Mouse (Mus musculus): ENCODE results near the gene Calm2. TPM values are rescaled to one million over a fixed set of nuclear protein-coding genes. Genes with fewer than 3 reads are reported as not detected.
A peak's percentile ranks its signal among the peaks of the same experiment; 100 is the strongest.

Calm2 gene
- polyA plus RNA-seq, 1 experiment = 1,155 TPM

- TF ChIP-seq POLR2A (IDR thresholded peaks at IDR 0.05; ENCODE audit: low read depth, low read length) = no peak
- no peak for TF ChIP-seq CTCF (IDR thresholded peaks at IDR 0.05; ENCODE audit: borderline replicate concordance, insufficient read depth, low read length)
- H3K4me1 ChIP-seq (ENCODE audit: control insufficient read depth, insufficient read depth, low read length) = peaks cover 6% of the 10 kb centered on the region; the same call in 1 of the 2 replicates
- no peak overlapping the region for H3K27ac ChIP-seq (ENCODE audit: insufficient read depth, low read length)
- H3K4me3 ChIP-seq (ENCODE audit: insufficient read depth, low read length) = no peak overlapping the region
Observed at GRCm38 (mm10) chr17:87474501-87474795, 27.7 kb upstream of the Calm2 start.

GRCm38 (mm10) chr17:87473736-87474500 lies 27.2 kb upstream of the Calm2 start:
- H3K4me3 ChIP-seq (ENCODE audit: insufficient read depth, low read length) = peak overlapping the region; percentile 1; the same call in 1 of the 2 replicates
- H3K27ac ChIP-seq (ENCODE audit: insufficient read depth, low read length) = peak overlapping the region; percentile 32
- TF ChIP-seq POLR2A (IDR thresholded peaks at IDR 0.05; ENCODE audit: low read depth, low read length) (peak; percentile 64), CTCF (IDR thresholded peaks at IDR 0.05; ENCODE audit: borderline replicate concordance, insufficient read depth, low read length) (no peak)
- H3K4me1 ChIP-seq (ENCODE audit: control insufficient read depth, insufficient read depth, low read length) = peaks cover 6% of the 10 kb centered on the region; the same call in 1 of the 2 replicates

- H3K4me3 ChIP-seq (ENCODE audit: insufficient read depth, low read length) = peak overlapping the region; percentile 1; the same call in 1 of the 2 replicates
- H3K4me1 ChIP-seq (ENCODE audit: control insufficient read depth, insufficient read depth, low read length) = peaks cover 6% of the 10 kb centered on the region; the same call in 1 of the 2 replicates
- peak overlapping the region; percentile 32 for H3K27ac ChIP-seq (ENCODE audit: insufficient read depth, low read length)
- no peak; the same call in 1 of the 2 replicates for TF ChIP-seq POLR2A (IDR thresholded peaks at IDR 0.05; ENCODE audit: low read depth, low read length)
Observed at GRCm38 (mm10) chr17:87473441-87473735, 26.7 kb upstream of the Calm2 start.

GRCm38 (mm10) chr17:87472879-87473278 lies 26.1 kb upstream of the Calm2 start:
- Histone ChIP-seq H3K4me1 (ENCODE audit: control insufficient read depth, insufficient read depth, low read length) (peaks cover 6% of the 10 kb centered on the region; the same call in 1 of the 2 replicates), H3K27ac (ENCODE audit: insufficient read depth, low read length) (peak overlapping the region; percentile 32), H3K4me3 (ENCODE audit: insufficient read depth, low read length) (peak overlapping the region; percentile 1; the same call in 1 of the 2 replicates)
- TF ChIP-seq CTCF (IDR thresholded peaks at IDR 0.05; ENCODE audit: borderline replicate concordance, insufficient read depth, low read length) (no peak), POLR2A (IDR thresholded peaks at IDR 0.05; ENCODE audit: low read depth, low read length) (no peak)

- H3K4me1 ChIP-seq (ENCODE audit: control insufficient read depth, insufficient read depth, low read length) = peaks cover 6% of the 10 kb centered on the region; the same call in 1 of the 2 replicates
- no peak overlapping the region for H3K27ac ChIP-seq (ENCODE audit: insufficient read depth, low read length)
- no peak overlapping the region for H3K4me3 ChIP-seq (ENCODE audit: insufficient read depth, low read length)
- TF ChIP-seq POLR2A (IDR thresholded peaks at IDR 0.05; ENCODE audit: low read depth, low read length) (no peak), CTCF (IDR thresholded peaks at IDR 0.05; ENCODE audit: borderline replicate concordance, insufficient read depth, low read length) (no peak)
Observed at GRCm38 (mm10) chr17:87471661-87472060, 24.9 kb upstream of the Calm2 start.

- H3K4me3 ChIP-seq (ENCODE audit: insufficient read depth, low read length) = no peak overlapping the region
- no peak for TF ChIP-seq POLR2A (IDR thresholded peaks at IDR 0.05; ENCODE audit: low read depth, low read length)
- TF ChIP-seq CTCF (IDR thresholded peaks at IDR 0.05; ENCODE audit: borderline replicate concordance, insufficient read depth, low read length) = no peak
Observed at GRCm38 (mm10) chr17:87470797-87471196, 24.1 kb upstream of the Calm2 start.

GRCm38 (mm10) chr17:87470282-87470681 lies 23.5 kb upstream of the Calm2 start:
- H3K4me3 ChIP-seq (ENCODE audit: insufficient read depth, low read length) = no peak overlapping the region
- TF ChIP-seq POLR2A (IDR thresholded peaks at IDR 0.05; ENCODE audit: low read depth, low read length) = no peak
- no peak for TF ChIP-seq CTCF (IDR thresholded peaks at IDR 0.05; ENCODE audit: borderline replicate concordance, insufficient read depth, low read length)
- peaks cover 6% of the 10 kb centered on the region; the same call in 1 of the 2 replicates for H3K4me1 ChIP-seq (ENCODE audit: control insufficient read depth, insufficient read depth, low read length)
- H3K27ac ChIP-seq (ENCODE audit: insufficient read depth, low read length) = no peak overlapping the region

More at GRCm38 (mm10) chr17:87470797-87471196, 24.1 kb upstream of the Calm2 start:
- Histone ChIP-seq H3K27ac (ENCODE audit: insufficient read depth, low read length) (no peak overlapping the region), H3K4me1 (ENCODE audit: control insufficient read depth, insufficient read depth, low read length) (peaks cover 6% of the 10 kb centered on the region; the same call in 1 of the 2 replicates)

- no peak overlapping the region for H3K4me3 ChIP-seq (ENCODE audit: insufficient read depth, low read length)
- H3K27ac ChIP-seq (ENCODE audit: insufficient read depth, low read length) = no peak overlapping the region
- TF ChIP-seq CTCF (IDR thresholded peaks at IDR 0.05; ENCODE audit: borderline replicate concordance, insufficient read depth, low read length) (no peak), POLR2A (IDR thresholded peaks at IDR 0.05; ENCODE audit: low read depth, low read length) (no peak)
- H3K4me1 ChIP-seq (ENCODE audit: control insufficient read depth, insufficient read depth, low read length) = peaks cover 6% of the 10 kb centered on the region; the same call in 1 of the 2 replicates
Observed at GRCm38 (mm10) chr17:87469428-87469827, 22.7 kb upstream of the Calm2 start.

GRCm38 (mm10) chr17:87468616-87469015 lies 21.9 kb upstream of the Calm2 start:
- Histone ChIP-seq H3K4me3 (ENCODE audit: insufficient read depth, low read length) (no peak overlapping the region), H3K27ac (ENCODE audit: insufficient read depth, low read length) (no peak overlapping the region), H3K4me1 (ENCODE audit: control insufficient read depth, insufficient read depth, low read length) (peaks cover 2% of the 10 kb centered on the region; the same call in 1 of the 2 replicates)
- TF ChIP-seq POLR2A (IDR thresholded peaks at IDR 0.05; ENCODE audit: low read depth, low read length) (no peak), CTCF (IDR thresholded peaks at IDR 0.05; ENCODE audit: borderline replicate concordance, insufficient read depth, low read length) (no peak)

GRCm38 (mm10) chr17:87461499-87461896 lies 14.8 kb upstream of the Calm2 start:
- TF ChIP-seq CTCF (IDR thresholded peaks at IDR 0.05; ENCODE audit: borderline replicate concordance, insufficient read depth, low read length) = no peak
- TF ChIP-seq POLR2A (IDR thresholded peaks at IDR 0.05; ENCODE audit: low read depth, low read length) = no peak
- Histone ChIP-seq H3K4me1 (ENCODE audit: control insufficient read depth, insufficient read depth, low read length) (peaks cover 15% of the 10 kb centered on the region), H3K27ac (ENCODE audit: insufficient read depth, low read length) (peak overlapping the region; percentile 95), H3K4me3 (ENCODE audit: insufficient read depth, low read length) (no peak overlapping the region)
